Mouse (Mus musculus): ENCODE data around the gene Slc34a1. TPM values are rescaled to one million over a fixed set of nuclear protein-coding genes. Genes with fewer than 3 reads are reported as not detected.

Gene Slc34a1
- total RNA-seq (2021): not detected in 2 replicates
- long read RNA-seq: 0 reads

GRCm38 (mm10) chr13:55398088-55398487, at the start of gene Slc34a1:
Gene Slc34a1, plus strand, starts transcription at chr13:55398187.
- no peak for DNase-seq

- DNase-seq: no peak
Measured at GRCm38 (mm10) chr13:55361145-55361544, 36.8 kb upstream of the Slc34a1 start.

- no peak for DNase-seq
Measured at GRCm38 (mm10) chr13:55361974-55362452, 36.0 kb upstream of the Slc34a1 start.

GRCm38 (mm10) chr13:55362453-55363060, 35.4 kb upstream of the Slc34a1 start, which contains the start of gene Lman2:
Gene Lman2, minus strand, starts transcription at chr13:55362783.
- DNase-seq: peak; percentile 91

GRCm38 (mm10) chr13:55368401-55368800, 29.6 kb upstream of the Slc34a1 start:
- DNase-seq: no peak

GRCm38 (mm10) chr13:55369531-55370114, 28.4 kb upstream of the Slc34a1 start, which contains the start of gene Rgs14:
Gene Rgs14, plus strand, starts transcription at chr13:55369732.
- DNase-seq: no peak

- DNase-seq: no peak
Measured at GRCm38 (mm10) chr13:55370234-55370633, 27.8 kb upstream of the Slc34a1 start.

GRCm38 (mm10) chr13:55371007-55371681, 26.8 kb upstream of the Slc34a1 start:
- no peak for DNase-seq

- DNase-seq: no peak
Measured at GRCm38 (mm10) chr13:55371740-55372139, 26.2 kb upstream of the Slc34a1 start.

- DNase-seq: no peak
Measured at GRCm38 (mm10) chr13:55374206-55374924, 23.6 kb upstream of the Slc34a1 start.

GRCm38 (mm10) chr13:55375877-55376276, 22.1 kb upstream of the Slc34a1 start:
- DNase-seq: no peak

GRCm38 (mm10) chr13:55378907-55379580, 18.9 kb upstream of the Slc34a1 start:
- no peak for DNase-seq

- DNase-seq: no peak
Measured at GRCm38 (mm10) chr13:55381790-55382189, 16.2 kb upstream of the Slc34a1 start.

- DNase-seq: no peak
Measured at GRCm38 (mm10) chr13:55390644-55391043, 7.3 kb upstream of the Slc34a1 start.

GRCm38 (mm10) chr13:55391626-55392029, 6.4 kb upstream of the Slc34a1 start:
- no peak for DNase-seq

GRCm38 (mm10) chr13:55392933-55393332, 5.1 kb upstream of the Slc34a1 start:
- DNase-seq: no peak

GRCm38 (mm10) chr13:55399300-55400038, 1.5 kb downstream of the Slc34a1 start:
- DNase-seq: no peak

GRCm38 (mm10) chr13:55400039-55400346, 2.0 kb downstream of the Slc34a1 start:
- DNase-seq: no peak

GRCm38 (mm10) chr13:55403266-55403665, 5.3 kb downstream of the Slc34a1 start:
- DNase-seq: no peak

- DNase-seq: no peak
Measured at GRCm38 (mm10) chr13:55403935-55404852, 6.2 kb downstream of the Slc34a1 start.

Data from adrenal gland, postnatal 25 days (tissue).